Mouse (Mus musculus) limb, embryonic 15.5 days (tissue): Measurements from ENCODE around the gene Tktl1. TPM values are rescaled to one million over a fixed set of nuclear protein-coding genes. Genes with fewer than 3 reads are reported as not detected.
A peak's percentile ranks its signal among the peaks of the same experiment; 100 is the strongest.
"Not testable (repeated sequence)": the region's sequence is repeated elsewhere in the genome, so short reads cannot be mapped to it uniquely, and the experiment has no call there.

Source experiments
- ATAC-seq: fragments of 200-750 bp; cut with Nextera tagmentation; 2 replicates; pipeline ENCODE4 v1.8.0; 2017; ENCODE audit warnings: low read depth, moderate TSS enrichment; ENCODE audit not compliant: insufficient number of reproducible peaks, low FRiP score, low TSS enrichment
- H3K27ac ChIP-seq: fragments of 300-500 bp; sonication (generic); 2 replicates; pipeline ENCODE4 v1.5.1; 2015; ENCODE audit warnings: moderate library complexity, mild to moderate bottlenecking, inconsistent platforms
- H3K27me3 ChIP-seq: fragments of 300-500 bp; sonication (generic); 2 replicates; pipeline ENCODE4 v1.6.1; 2015; ENCODE audit warnings: inconsistent platforms
- H3K36me3 ChIP-seq: fragments of 300-500 bp; sonication (generic); 2 replicates; pipeline ENCODE4 v1.6.1; 2015; ENCODE audit warnings: inconsistent platforms
- H3K4me1 ChIP-seq: fragments of 300-500 bp; sonication (generic); 2 replicates; pipeline ENCODE4 v1.6.1; 2015; ENCODE audit warnings: inconsistent platforms
- H3K4me2 ChIP-seq: fragments of 300-500 bp; sonication (generic); 2 replicates; pipeline ENCODE4 v1.6.1; 2015; ENCODE audit warnings: mild to moderate bottlenecking, inconsistent platforms
- H3K4me3 ChIP-seq: fragments of 300-500 bp; sonication (generic); 2 replicates; pipeline ENCODE4 v1.5.1; 2015; ENCODE audit warnings: mild to moderate bottlenecking, inconsistent platforms
- H3K9ac ChIP-seq: fragments of 300-500 bp; sonication (generic); 2 replicates; pipeline ENCODE4 v1.6.1; 2015; ENCODE audit warnings: inconsistent platforms
- H3K9me3 ChIP-seq: fragments of 300-500 bp; sonication (generic); 2 replicates; pipeline ENCODE4 v1.6.1; 2016; ENCODE audit warnings: inconsistent platforms
- WGBS: fragments of 180-500 bp; shearing (Covaris S2); methylation state at CpG from one replicate; pipeline ENCODE4 v1.1.7; 2015; 5-methylcytosine and 5-hydroxymethylcytosine counted together
- polyA plus RNA-seq: library from polyadenylated mRNA; unstranded; fragments of >200 nt; fragmentation: Nextera tagmentation; extraction: Ambion mirVana; gene quantifications from 2 replicates; pipeline ENCODE4 v1.2.1, GENCODE M21; 2015

Gene Tktl1
- polyA plus RNA-seq, result 0.08 TPM in 1 of 2 replicates, not detected in the other

- H3K9me3 ChIP-seq, result no peaks in the 10 kb centered on the region
- no peaks in the 10 kb centered on the region for H3K4me1 ChIP-seq
- no peak within 1 kb of the TSS for H3K9ac ChIP-seq
- H3K27me3 ChIP-seq, result no peaks in the 10 kb centered on the region
- 90% methylated on average over 17 of the region's 17 CpGs for WGBS
- no peak within 1 kb of the TSS for H3K27ac ChIP-seq
- no peaks in the 10 kb centered on the region for H3K36me3 ChIP-seq
- no peak within 1 kb of the TSS for H3K4me2 ChIP-seq
- ATAC-seq, result no peak
- no peak within 1 kb of the TSS for H3K4me3 ChIP-seq
Observed at GRCm38 (mm10) chrX:74176959-74177358, at the start of gene Tktl1. TSS of gene Tktl1 (plus strand) at chrX:74177259.

GRCm38 (mm10) chrX:74135263-74135662 lies 41.8 kb upstream of the Tktl1 start, which contains the start of gene Mecp2:
TSS of gene Mecp2 (minus strand) at chrX:74135363.
- H3K4me1 ChIP-seq, H3K9ac ChIP-seq, H3K36me3 ChIP-seq, H3K9me3 ChIP-seq, ATAC-seq, H3K4me3 ChIP-seq, H3K27ac ChIP-seq, H3K4me2 ChIP-seq, H3K27me3 ChIP-seq: not testable (repeated sequence)
- WGBS, result 19% methylated on average over 1 of the region's 1 CpGs

- 89% methylated on average over 1 of the region's 1 CpGs for WGBS
- no peaks in the 10 kb centered on the region for H3K4me1 ChIP-seq
- ATAC-seq, result no peak
Observed at GRCm38 (mm10) chrX:74167738-74168137, 9.3 kb upstream of the Tktl1 start, which contains the start of gene Tex28. TSS of gene Tex28 (minus strand) at chrX:74167838.

GRCm38 (mm10) chrX:74203556-74203955 lies 26.5 kb downstream of the Tktl1 start:
- Histone ChIP-seq H3K27me3 (no peaks in the 10 kb centered on the region), H3K4me2 (no peak overlapping the region), H3K9ac (no peak overlapping the region), H3K9me3 (no peaks in the 10 kb centered on the region), H3K4me1 (no peaks in the 10 kb centered on the region), H3K36me3 (no peaks in the 10 kb centered on the region), H3K27ac (no peak overlapping the region), H3K4me3 (no peak overlapping the region)
- ATAC-seq, result no peak
- WGBS, result 82% methylated on average over 2 of the region's 2 CpGs

More at GRCm38 (mm10) chrX:74167738-74168137, 9.3 kb upstream of the Tktl1 start, which contains the start of gene Tex28:
- no peak within 1 kb of the TSS for H3K27ac ChIP-seq
- no peaks in the 10 kb centered on the region for H3K27me3 ChIP-seq
- no peaks in the 10 kb centered on the region for H3K9me3 ChIP-seq
- no peak within 1 kb of the TSS for H3K9ac ChIP-seq
- H3K4me3 ChIP-seq, result no peak within 1 kb of the TSS
- H3K4me2 ChIP-seq, result no peak within 1 kb of the TSS
- no peaks in the 10 kb centered on the region for H3K36me3 ChIP-seq

GRCm38 (mm10) chrX:74218496-74218895 lies 41.4 kb downstream of the Tktl1 start:
- no peaks in the 10 kb centered on the region for H3K27me3 ChIP-seq
- H3K4me3 ChIP-seq, result no peak overlapping the region
- no peak for ATAC-seq
- peaks cover 12% of the 10 kb centered on the region for H3K36me3 ChIP-seq
- H3K9ac ChIP-seq, result no peak overlapping the region
- whole genome bisulfite sequencing, result 90% methylated on average over 4 of the region's 4 CpGs
- no peak overlapping the region for H3K27ac ChIP-seq
- no peak overlapping the region for H3K4me2 ChIP-seq
- H3K9me3 ChIP-seq, result no peaks in the 10 kb centered on the region
- no peaks in the 10 kb centered on the region for H3K4me1 ChIP-seq

GRCm38 (mm10) chrX:74219449-74219848 lies 42.4 kb downstream of the Tktl1 start:
- WGBS, result 51% methylated on average over 13 of the region's 13 CpGs
- ATAC-seq, result no peak
- H3K27ac ChIP-seq, result no peak overlapping the region

GRCm38 (mm10) chrX:74220099-74220498 lies 43.0 kb downstream of the Tktl1 start:
- H3K9ac ChIP-seq, ATAC-seq, H3K4me2 ChIP-seq, H3K4me1 ChIP-seq, H3K4me3 ChIP-seq, H3K27me3 ChIP-seq, H3K9me3 ChIP-seq: not testable (repeated sequence)
- WGBS, result 39% methylated on average over 1 of the region's 1 CpGs
- Histone ChIP-seq H3K36me3 (peaks cover 24% of the 10 kb centered on the region), H3K27ac (peak overlapping the region; percentile 33; the same call in 1 of the 2 replicates)

More at GRCm38 (mm10) chrX:74219449-74219848, 42.4 kb downstream of the Tktl1 start:
- Histone ChIP-seq H3K27me3 (no peaks in the 10 kb centered on the region), H3K9me3 (no peaks in the 10 kb centered on the region), H3K9ac (no peak overlapping the region), H3K4me2 (no peak overlapping the region), H3K4me1 (no peaks in the 10 kb centered on the region), H3K4me3 (no peak overlapping the region), H3K36me3 (peaks cover 18% of the 10 kb centered on the region)

- H3K4me3 ChIP-seq, result no peak overlapping the region
- H3K4me1 ChIP-seq, result no peaks in the 10 kb centered on the region
- no peak overlapping the region for H3K4me2 ChIP-seq
- no peaks in the 10 kb centered on the region for H3K27me3 ChIP-seq
- H3K9me3 ChIP-seq, result no peaks in the 10 kb centered on the region
- H3K36me3 ChIP-seq, result peaks cover 98% of the 10 kb centered on the region
- H3K9ac ChIP-seq, result no peak overlapping the region
- WGBS, result 74% methylated on average over 1 of the region's 1 CpGs
- H3K27ac ChIP-seq, result no peak overlapping the region
- ATAC-seq, result no peak
Observed at GRCm38 (mm10) chrX:74230038-74230437, 53.0 kb downstream of the Tktl1 start.

GRCm38 (mm10) chrX:74233196-74233595 lies 56.1 kb downstream of the Tktl1 start:
- WGBS, result 91% methylated on average over 5 of the region's 5 CpGs
- ATAC-seq, result no peak

GRCm38 (mm10) chrX:74240332-74240731 lies 63.3 kb downstream of the Tktl1 start:
- H3K36me3 ChIP-seq, result peaks cover 69% of the 10 kb centered on the region
- no peaks in the 10 kb centered on the region for H3K27me3 ChIP-seq
- H3K9me3 ChIP-seq, result no peaks in the 10 kb centered on the region
- peaks cover 4% of the 10 kb centered on the region; the same call in 1 of the 2 replicates for H3K4me1 ChIP-seq
- H3K4me3 ChIP-seq, result no peak overlapping the region
- ATAC-seq, result no peak
- no peak overlapping the region for H3K27ac ChIP-seq
- no peak overlapping the region for H3K4me2 ChIP-seq
- WGBS, result 90% methylated on average over 4 of the region's 4 CpGs
- no peak overlapping the region for H3K9ac ChIP-seq

More at GRCm38 (mm10) chrX:74233196-74233595, 56.1 kb downstream of the Tktl1 start:
- Histone ChIP-seq H3K4me1 (no peaks in the 10 kb centered on the region), H3K27me3 (no peaks in the 10 kb centered on the region), H3K4me3 (no peak overlapping the region), H3K9me3 (no peaks in the 10 kb centered on the region), H3K27ac (no peak overlapping the region), H3K4me2 (no peak overlapping the region), H3K9ac (no peak overlapping the region), H3K36me3 (peaks cover 95% of the 10 kb centered on the region)

- Histone ChIP-seq H3K27ac (no peak overlapping the region), H3K36me3 (peaks cover 44% of the 10 kb centered on the region), H3K4me1 (peaks cover 4% of the 10 kb centered on the region; the same call in 1 of the 2 replicates), H3K4me3 (peak overlapping the region; percentile 53), H3K27me3 (no peaks in the 10 kb centered on the region), H3K9me3 (no peaks in the 10 kb centered on the region), H3K4me2 (peak overlapping the region; percentile 47), H3K9ac (no peak overlapping the region)
- ATAC-seq, result no peak
- WGBS, result 80% methylated on average over 2 of the region's 2 CpGs
Observed at GRCm38 (mm10) chrX:74243396-74243795, 66.3 kb downstream of the Tktl1 start.

GRCm38 (mm10) chrX:74243807-74244206 lies 66.7 kb downstream of the Tktl1 start:
- Histone ChIP-seq H3K36me3 (peaks cover 40% of the 10 kb centered on the region), H3K9ac (no peak overlapping the region), H3K9me3 (no peaks in the 10 kb centered on the region), H3K4me2 (peak overlapping the region; percentile 47), H3K27ac (peak overlapping the region; percentile 47; the same call in 1 of the 2 replicates), H3K27me3 (no peaks in the 10 kb centered on the region), H3K4me1 (peaks cover 4% of the 10 kb centered on the region; the same call in 1 of the 2 replicates), H3K4me3 (peak overlapping the region; percentile 53)
- ATAC-seq, result no peak
- 56% methylated on average over 3 of the region's 3 CpGs for WGBS
